Mouse (Mus musculus) forebrain, embryonic 14.5 days (tissue): ENCODE measurements around the gene Foxp3. TPM values are rescaled to one million over a fixed set of nuclear protein-coding genes. Genes with fewer than 3 reads are reported as not detected.
A peak's percentile ranks its signal among the peaks of the same experiment; 100 is the strongest.

ENCODE experiments used
- ATAC-seq: fragments of 200-750 bp; cut with Nextera tagmentation; 2 replicates; pipeline ENCODE4 v1.8.0; 2017; ENCODE audit warnings: mild to moderate bottlenecking, moderate library complexity
- DNase-seq: peaks from one replicate; pipeline ENCODE4 v3.0.0-alpha.2; 2015; ENCODE audit warnings: low spot score
- H3K27ac ChIP-seq: fragments of 300-500 bp; sonication (generic); 2 replicates; pipeline ENCODE4 v1.5.1; 2014; ENCODE audit warnings: low read depth, mild to moderate bottlenecking, control low read depth, low read length, moderate library complexity
- H3K27me3 ChIP-seq: fragments of 300-500 bp; sonication (generic); replicated peaks from 2 replicates; pipeline ENCODE4 v1.6.1; 2014; ENCODE audit warnings: low read length, control low read depth, mixed read lengths; ENCODE audit not compliant: control insufficient read depth, insufficient read depth
- H3K36me3 ChIP-seq: fragments of 300-500 bp; sonication (generic); 2 replicates; pipeline ENCODE4 v1.6.1; 2014; ENCODE audit warnings: low read length, control low read depth; ENCODE audit not compliant: control insufficient read depth, insufficient read depth
- H3K4me1 ChIP-seq: fragments of 300-500 bp; sonication (generic); 2 replicates; pipeline ENCODE4 v1.6.1; 2014; ENCODE audit warnings: antibody characterized with exemption, low read length, control low read depth; ENCODE audit not compliant: control insufficient read depth, insufficient read depth
- H3K4me2 ChIP-seq: fragments of 300-500 bp; sonication (generic); 2 replicates; pipeline ENCODE4 v1.6.1; 2014; ENCODE audit warnings: mild to moderate bottlenecking, control low read depth, low read length
- H3K4me3 ChIP-seq: fragments of 300-500 bp; sonication (generic); 2 replicates; pipeline ENCODE4 v1.5.1; 2014; ENCODE audit warnings: low read depth, low read length, control low read depth
- H3K9ac ChIP-seq: fragments of 300-500 bp; sonication (generic); 2 replicates; pipeline ENCODE4 v1.6.1; 2014; ENCODE audit warnings: mild to moderate bottlenecking, low read length, control low read depth, moderate library complexity
- H3K9me3 ChIP-seq: fragments of 300-500 bp; sonication (generic); replicated peaks from 2 replicates; pipeline ENCODE4 v1.6.1; 2016; ENCODE audit warnings: low read length, control low read depth, mixed read lengths; ENCODE audit not compliant: control insufficient read depth
- WGBS: fragments of 180-500 bp; shearing (Covaris S2); extraction: QIAGEN DNeasy Blood & Tissue Kit; methylation state at CpG from one replicate; pipeline ENCODE4 v1.1.7; 2014; 5-methylcytosine and 5-hydroxymethylcytosine counted together
- polyA plus RNA-seq: library from polyadenylated mRNA; unstranded; fragments of >200 nt; fragmentation: Nextera tagmentation; extraction: Ambion mirVana; gene quantifications from 2 replicates; pipeline ENCODE4 v1.2.1, GENCODE M21; 2014

Foxp3 gene
- polyA plus RNA-seq, 1 experiment from 2014 or later: not detected

DNA sequence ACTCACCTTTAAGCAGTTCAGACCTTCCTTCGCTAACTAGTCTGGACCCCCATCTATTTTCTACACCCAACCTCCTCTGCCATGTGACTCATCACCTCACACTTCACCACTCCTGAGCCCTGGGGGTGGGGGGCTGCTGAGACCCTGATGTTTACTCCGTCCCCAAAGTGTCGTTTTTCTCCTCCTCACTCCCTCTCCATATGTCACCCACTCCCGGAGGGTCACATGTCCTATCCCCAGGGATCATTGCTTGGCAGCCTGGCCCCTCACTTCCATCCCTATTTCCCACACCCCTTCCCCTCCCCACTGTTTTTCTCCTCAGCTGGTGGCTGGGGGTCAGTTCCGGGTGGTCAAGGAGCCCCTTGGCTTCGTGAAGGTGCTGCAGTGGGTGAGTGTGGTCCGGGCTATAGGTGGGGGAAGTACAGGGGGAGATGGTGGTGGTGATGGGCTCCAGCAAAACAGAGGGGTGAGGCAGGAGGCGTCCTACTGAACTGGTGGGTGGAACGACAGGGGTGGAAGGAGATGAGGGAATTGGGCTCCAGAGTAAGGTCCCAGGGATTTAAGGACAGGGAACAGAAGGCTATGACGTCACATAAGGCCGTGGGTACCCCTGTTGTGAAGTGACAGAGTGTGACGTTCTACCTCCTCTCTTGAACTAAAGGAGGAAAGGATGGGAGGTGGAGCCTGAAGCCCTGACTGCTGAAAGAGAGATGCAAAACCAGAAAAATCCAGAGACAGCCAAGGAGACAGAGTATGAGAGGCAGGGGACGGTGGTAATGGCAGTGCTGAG is 66.3 kb downstream of the Foxp3 start:
- Histone ChIP-seq H3K9me3 (no peaks in the 10 kb centered on the region), H3K27me3 (no peaks in the 10 kb centered on the region), H3K36me3 (0 out of 2 replicates have a peak, but pooled peaks cover 5% of the 10 kb centered on the region), H3K4me1 (no peaks in the 10 kb centered on the region), H3K27ac (peak overlapping the region; percentile 80), H3K4me3 (peak overlapping the region; percentile 49), H3K9ac (peak overlapping the region; percentile 70), H3K4me2 (peak overlapping the region; percentile 54)
- 27% methylated on average over 13 of the region's 13 CpGs for WGBS
- DNase-seq: peak; percentile 45
- ATAC-seq: peak; percentile 8; the same call in 1 of the 2 replicates

DNA sequence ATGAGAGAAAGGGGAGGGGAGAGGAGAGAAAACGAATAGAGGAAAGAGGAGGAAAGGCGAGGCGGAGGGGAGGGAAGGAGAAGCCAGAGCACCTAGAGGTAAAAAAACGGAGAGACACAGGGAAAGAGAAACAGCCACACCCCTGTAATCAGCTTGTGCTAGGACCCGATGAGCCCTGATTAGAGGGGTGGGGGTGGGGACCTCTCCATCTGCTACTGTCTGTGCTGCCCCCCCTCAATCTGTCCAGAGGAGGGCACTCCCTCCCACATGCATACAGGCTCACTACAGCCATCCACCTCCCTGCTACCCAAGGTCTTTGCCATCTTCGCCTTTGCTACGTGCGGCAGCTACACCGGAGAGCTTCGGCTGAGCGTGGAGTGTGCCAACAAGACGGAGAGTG is 67.3 kb downstream of the Foxp3 start:
- no peak overlapping the region for H3K27ac ChIP-seq
- H3K27me3 ChIP-seq: no peaks in the 10 kb centered on the region
- ATAC-seq: no peak
- peak overlapping the region; percentile 9; the same call in 1 of the 2 replicates for H3K4me3 ChIP-seq
- 0 out of 2 replicates have a peak, but pooled peaks cover 5% of the 10 kb centered on the region for H3K36me3 ChIP-seq
- peak overlapping the region; percentile 21 for H3K9ac ChIP-seq
- no peak for DNase-seq
- 47% methylated on average over 12 of the region's 12 CpGs for WGBS
- no peaks in the 10 kb centered on the region for H3K9me3 ChIP-seq
- no peaks in the 10 kb centered on the region for H3K4me1 ChIP-seq
- peak overlapping the region; percentile 54 for H3K4me2 ChIP-seq

Other genes with a start within 250 kb of the Foxp3 start
- gene Usp27x, start 197.8 kb upstream of the Foxp3 start, polyA plus RNA-seq: 0.75 TPM in 2 replicates
- gene Ppp1r3f, start 639 bp downstream of the Foxp3 start, polyA plus RNA-seq: 2.6 and 3.3 TPM in 2 replicates
- gene Ccdc22, start 31.9 kb downstream of the Foxp3 start, polyA plus RNA-seq: 37.0 and 44.0 TPM in 2 replicates
- gene Cacna1f, start 33.4 kb downstream of the Foxp3 start, polyA plus RNA-seq: not detected in 2 replicates
- 69.2 and 96.1 TPM in 2 replicates for gene Syp, start 64.8 kb downstream of the Foxp3 start, polyA plus RNA-seq
- 0.94 and 1.6 TPM in 2 replicates for gene Prickle3, start 83.6 kb downstream of the Foxp3 start, polyA plus RNA-seq
- 38.4 and 51.5 TPM in 2 replicates for gene Plp2, start 97.7 kb downstream of the Foxp3 start, polyA plus RNA-seq
- gene Magix, start 107.6 kb downstream of the Foxp3 start, polyA plus RNA-seq: 0.13 TPM in 1 of 2 replicates, not detected in the other
- 56.2 and 57.4 TPM in 2 replicates for gene Gpkow, start 123.5 kb downstream of the Foxp3 start, polyA plus RNA-seq
- 30.2 and 31.3 TPM in 2 replicates for gene Wdr45, start 140.7 kb downstream of the Foxp3 start, polyA plus RNA-seq
- not detected in 2 replicates for gene Gm45208, start 148.6 kb downstream of the Foxp3 start, polyA plus RNA-seq
- gene Praf2, start 154.8 kb downstream of the Foxp3 start, polyA plus RNA-seq: 139 and 145 TPM in 2 replicates
- gene Ccdc120, start 177.3 kb downstream of the Foxp3 start, polyA plus RNA-seq: 43.8 and 45.3 TPM in 2 replicates
- 16.1 and 23.9 TPM in 2 replicates for gene Tfe3, start 188.9 kb downstream of the Foxp3 start, polyA plus RNA-seq
- gene Gripap1, start 216.1 kb downstream of the Foxp3 start, polyA plus RNA-seq: 44.0 and 50.4 TPM in 2 replicates
- gene Kcnd1, start 248.6 kb downstream of the Foxp3 start, polyA plus RNA-seq: 1.3 and 1.6 TPM in 2 replicates